Mouse (Mus musculus): ENCODE results near the gene Itprip. TPM values are rescaled to one million over a fixed set of nuclear protein-coding genes. Genes with fewer than 3 reads are reported as not detected.

Gene Itprip
- total RNA-seq, 2 experiments from 2014 or later: 7.2 to 19.0 TPM

DNA sequence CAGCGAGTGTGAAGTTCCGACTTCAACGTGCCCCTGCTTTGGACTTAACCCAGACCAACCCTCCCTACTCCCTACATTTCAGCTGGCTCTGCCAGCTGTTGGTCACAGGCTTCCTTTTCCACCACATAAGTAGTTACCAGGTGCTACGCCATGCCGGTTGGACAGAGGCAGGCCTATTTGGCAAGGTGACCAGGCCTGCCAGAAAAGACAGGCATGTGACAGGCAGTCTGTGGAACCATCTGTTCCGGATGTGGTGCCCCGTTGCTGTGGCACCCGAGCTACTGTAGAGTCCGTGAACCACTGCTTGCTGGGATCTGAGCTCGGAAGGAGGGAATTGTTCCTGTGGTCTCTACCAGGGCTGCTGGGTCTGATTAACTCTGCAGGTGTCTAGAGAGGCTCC is 31.7 kb downstream of the Itprip start:
- no peak for ATAC-seq (replicated peaks; ENCODE audit: low FRiP score, poor library complexity, severe bottlenecking)

DNA sequence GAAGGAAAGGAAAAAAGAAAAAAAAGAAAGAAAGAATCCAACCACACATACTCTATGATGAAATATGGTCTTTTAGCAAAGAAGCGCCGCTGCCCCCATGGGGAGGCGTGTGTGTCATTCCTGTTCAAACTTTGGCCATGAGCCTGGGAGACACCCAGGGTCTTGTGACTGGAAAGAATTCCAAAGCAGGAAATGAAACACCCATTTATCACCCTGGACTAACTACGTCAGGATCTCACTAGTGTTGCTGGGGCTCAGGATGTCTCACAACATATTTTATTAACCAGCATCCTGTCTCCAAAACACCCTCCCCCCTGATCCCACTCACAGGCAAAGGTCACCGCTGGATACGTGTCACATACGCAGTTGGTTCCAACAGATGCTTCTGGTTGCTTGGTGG is 32.5 kb downstream of the Itprip start:
- no peak for ATAC-seq (replicated peaks; ENCODE audit: low FRiP score, poor library complexity, severe bottlenecking)

DNA sequence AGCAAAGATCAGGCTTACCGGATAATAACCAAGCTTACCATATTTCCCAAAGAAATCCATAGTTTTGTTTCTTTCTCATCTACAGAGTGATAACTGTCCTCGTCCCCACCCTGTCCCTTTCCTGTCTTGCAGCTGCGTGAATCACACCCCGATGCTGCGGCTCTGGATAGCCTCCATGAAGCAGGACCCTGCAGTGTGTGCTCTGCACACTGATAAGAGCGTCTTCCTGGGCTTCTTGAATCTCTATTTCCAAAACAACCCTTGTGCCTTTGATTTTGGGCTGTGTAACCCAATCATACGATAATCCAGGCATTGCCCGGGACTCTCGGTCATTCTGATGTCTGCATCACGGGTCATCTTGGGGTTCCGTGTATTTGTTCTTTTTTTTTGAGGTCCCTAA is 33.2 kb downstream of the Itprip start:
- no peak for ATAC-seq (replicated peaks; ENCODE audit: low FRiP score, poor library complexity, severe bottlenecking)

DNA sequence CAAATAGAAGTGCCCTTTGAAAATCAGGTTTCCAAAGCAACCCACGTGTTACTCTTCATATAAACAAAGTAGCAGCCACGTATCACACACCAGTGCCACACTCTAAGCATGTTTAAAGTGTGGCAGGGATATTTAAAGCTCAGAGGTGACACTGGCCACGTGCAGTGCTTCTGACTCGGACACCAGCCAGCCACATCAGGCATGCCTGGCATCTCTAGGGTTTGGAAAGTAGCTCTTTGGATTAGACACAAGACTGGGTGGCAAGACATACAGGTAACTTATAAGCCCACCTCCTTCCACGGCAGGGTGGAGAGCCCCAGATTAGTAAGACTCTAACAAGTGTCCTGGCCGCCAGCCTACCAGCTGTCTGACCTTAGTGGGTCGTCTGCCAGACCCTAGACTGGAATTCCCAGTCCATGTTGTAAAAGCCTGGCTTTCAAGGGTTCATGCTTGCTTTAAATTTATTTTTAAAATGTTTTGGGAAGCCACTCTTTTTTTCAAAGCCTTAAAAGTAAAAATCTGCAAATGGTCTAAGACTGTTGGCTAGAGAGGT is 33.8 kb downstream of the Itprip start:
- no peak for ATAC-seq (replicated peaks; ENCODE audit: low FRiP score, poor library complexity, severe bottlenecking)

DNA sequence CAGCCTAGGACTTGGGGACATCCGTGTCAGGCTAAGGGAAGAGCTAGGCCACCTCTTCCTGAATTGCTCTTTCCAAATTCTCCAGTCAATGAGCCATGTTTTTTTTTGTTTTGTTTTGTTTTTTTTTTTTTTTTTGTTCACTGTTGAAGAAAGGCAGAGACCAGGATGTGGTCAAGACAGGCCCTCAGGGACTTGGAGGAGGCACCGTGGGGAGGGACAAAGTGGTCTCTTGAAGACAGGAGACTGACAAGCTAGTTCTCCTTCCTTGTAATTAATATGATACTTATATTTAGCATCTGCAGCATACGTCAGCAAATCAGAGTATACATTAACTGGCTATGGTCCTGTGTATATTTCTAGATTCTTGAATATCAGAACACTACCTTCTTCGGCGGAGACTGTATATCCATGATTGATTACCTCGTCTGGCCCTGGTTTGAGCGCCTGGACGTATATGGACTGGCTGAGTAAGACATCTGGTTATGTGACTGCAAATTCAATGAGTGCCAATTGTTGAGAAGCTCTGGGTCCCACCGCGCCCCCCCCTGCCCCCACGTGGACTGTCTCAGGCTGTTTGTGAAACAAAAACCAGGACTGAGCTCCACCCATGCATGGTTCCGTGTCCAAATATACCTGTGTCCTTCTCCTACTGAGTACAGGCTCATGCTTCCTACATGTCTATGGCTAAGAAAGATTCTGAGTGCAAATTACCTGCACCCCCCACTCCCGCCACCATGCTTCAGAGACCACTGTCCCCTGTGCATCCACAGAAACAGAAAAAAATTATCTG is 34.6 kb downstream of the Itprip start:
- no peak for ATAC-seq (replicated peaks; ENCODE audit: low FRiP score, poor library complexity, severe bottlenecking)

DNA sequence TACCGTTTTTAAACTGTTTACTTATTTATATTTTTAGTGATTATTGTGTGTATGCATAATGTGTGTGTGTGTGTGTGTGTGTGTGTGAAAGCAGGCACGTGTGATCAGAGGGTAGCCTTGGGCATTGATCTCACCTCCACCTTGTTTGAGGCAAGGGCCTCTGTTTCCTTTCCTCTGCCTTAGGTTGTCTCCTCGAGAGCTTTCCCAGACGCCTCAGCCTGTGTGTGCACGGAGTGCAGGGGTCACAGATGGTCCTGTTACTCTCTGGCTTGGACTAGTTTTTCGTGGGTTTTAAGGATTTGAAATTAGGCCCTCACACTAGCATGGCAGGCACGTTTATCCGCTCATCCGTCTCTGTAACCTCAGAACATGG is 36.2 kb downstream of the Itprip start:
- peak; percentile 29; the same call in 1 of the 2 replicates for ATAC-seq (replicated peaks; ENCODE audit: low FRiP score, poor library complexity, severe bottlenecking)

DNA sequence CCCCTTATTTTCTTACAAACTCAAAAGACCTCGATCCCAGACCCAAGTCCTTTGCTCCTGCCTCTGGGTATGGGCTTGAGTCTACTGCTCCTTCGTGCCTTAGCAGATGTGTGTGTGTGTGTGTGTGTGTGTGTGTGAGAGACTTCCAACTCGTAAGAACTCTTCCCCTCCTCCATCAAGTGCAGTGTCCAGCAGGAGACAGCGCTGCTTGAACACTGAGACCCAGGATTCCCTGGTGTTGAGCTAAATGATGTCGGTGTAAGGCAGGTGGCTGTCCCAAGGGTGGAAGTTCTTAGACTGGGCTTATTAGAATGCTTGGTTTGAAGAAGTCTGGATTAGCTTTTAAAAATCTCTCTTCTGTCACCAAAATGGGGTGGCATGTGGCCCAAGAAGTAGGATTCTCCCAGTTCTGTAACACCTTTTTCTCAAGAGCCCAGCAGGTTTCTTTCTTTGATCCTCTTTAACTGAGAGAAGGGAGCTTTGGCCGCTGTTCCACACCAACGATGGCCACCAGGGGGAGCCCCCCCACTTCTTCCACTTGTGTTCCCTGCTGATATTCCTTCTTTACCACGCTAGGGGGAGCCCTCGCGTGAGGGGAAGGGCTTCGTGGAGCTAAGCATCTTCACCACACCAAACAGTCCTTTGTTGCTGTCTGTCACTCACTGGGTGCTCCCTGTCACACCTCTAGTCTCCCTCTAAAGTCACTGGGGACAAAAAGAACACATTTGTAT is 36.8 kb downstream of the Itprip start:
- ATAC-seq (replicated peaks; ENCODE audit: low FRiP score, poor library complexity, severe bottlenecking): peak; percentile 94

- ATAC-seq (replicated peaks; ENCODE audit: low FRiP score, poor library complexity, severe bottlenecking): no peak
Measured at GRCm38 (mm10) chr19:47881538-47881937, 37.6 kb downstream of the Itprip start.

GRCm38 (mm10) chr19:47876252-47876651 is 42.8 kb downstream of the Itprip start:
- ATAC-seq (replicated peaks; ENCODE audit: low FRiP score, poor library complexity, severe bottlenecking): no peak

GRCm38 (mm10) chr19:47871515-47871914 is 47.6 kb downstream of the Itprip start:
- ATAC-seq (replicated peaks; ENCODE audit: low FRiP score, poor library complexity, severe bottlenecking): no peak

DNA sequence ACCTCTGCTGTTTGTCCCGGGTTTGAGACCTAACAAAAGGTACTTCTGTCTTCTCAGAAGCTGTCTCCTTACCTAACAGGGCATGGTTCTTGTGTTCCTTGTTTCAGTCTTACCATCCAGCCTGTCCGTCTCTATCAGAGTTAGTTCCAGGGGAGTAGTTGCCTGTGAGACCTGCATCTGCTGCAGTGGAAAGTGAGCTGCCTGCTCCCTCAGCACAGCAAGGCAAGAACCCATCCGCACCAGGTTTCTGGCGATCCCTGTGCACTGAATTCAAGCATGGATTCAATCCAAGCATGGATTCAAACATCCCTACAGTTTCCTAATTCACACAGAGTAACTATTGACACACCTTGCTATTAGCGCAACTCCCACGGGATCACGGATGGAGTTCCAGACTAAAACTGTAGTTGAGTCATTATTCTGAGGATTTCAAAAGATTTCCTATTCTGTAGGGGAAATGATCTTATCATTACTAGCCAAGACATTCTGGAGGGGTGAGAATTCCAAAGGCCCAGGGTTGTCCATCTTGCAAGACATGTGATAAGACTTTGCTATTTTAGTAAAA is 48.9 kb downstream of the Itprip start:
- ATAC-seq (replicated peaks; ENCODE audit: low FRiP score, poor library complexity, severe bottlenecking): no peak

DNA sequence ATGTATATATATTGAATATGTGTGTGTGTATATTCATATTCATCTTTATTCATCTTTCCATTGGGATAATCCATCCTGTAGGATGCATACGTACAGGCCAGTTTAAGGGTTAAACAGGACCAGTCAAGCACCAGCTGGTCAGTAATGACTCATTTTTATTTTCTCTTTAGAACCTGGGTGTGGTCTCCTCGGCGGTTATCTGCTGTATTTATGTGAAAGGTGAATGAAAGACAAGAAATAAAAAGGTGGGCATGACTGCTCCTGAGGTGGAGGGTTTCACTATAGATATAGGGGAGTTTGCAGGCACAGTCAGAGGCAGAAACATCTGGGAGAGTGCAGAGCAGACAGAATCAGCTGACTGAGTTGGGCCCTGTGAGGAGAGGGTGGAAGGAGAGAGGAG is 49.6 kb downstream of the Itprip start:
- no peak for ATAC-seq (replicated peaks; ENCODE audit: low FRiP score, poor library complexity, severe bottlenecking)

DNA sequence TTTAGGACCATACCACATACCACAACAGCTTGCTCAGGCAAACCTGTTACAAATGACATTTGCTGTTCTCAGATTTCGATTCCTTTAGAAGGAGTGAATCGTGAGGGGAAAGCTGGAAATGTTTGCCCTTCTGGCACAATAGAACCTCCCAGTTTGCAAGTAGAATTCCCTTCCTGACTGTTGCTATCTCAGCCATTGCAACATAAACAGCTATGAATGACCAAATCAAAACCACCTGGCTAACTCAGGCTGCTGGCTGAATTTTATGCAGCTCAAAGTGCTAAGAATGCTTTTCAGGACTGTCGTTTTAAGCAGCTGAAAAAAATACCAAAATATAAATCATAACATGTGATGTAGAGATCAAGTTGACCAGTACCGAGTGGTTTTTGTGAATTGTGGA is 50.1 kb downstream of the Itprip start:
- no peak for ATAC-seq (replicated peaks; ENCODE audit: low FRiP score, poor library complexity, severe bottlenecking)

DNA sequence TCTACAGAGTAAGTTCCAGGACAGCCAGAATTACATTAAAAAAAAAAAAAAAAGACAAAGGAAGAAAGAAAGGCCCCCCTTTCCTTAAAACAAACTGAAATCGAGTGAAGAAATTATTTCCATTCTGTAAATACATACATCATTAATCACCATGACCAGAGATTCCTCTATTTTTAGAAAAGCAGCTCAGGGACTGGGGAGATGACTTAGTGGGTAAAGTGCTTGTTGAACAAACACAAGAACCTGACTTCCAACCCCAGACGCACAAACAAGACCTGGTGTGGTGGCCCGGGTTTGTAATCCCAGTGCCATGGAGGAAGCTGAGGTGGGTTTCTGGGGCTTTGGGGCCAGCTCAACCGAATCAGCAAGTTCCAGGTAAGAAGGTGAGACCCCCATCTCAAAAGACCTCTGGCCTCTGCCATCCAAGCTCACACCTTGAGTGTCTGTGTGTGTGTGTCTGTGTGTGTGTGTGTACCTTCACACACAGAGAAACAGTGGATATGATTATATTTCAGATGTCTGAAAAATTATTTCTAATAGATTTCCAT is 51.4 kb downstream of the Itprip start:
- ATAC-seq (replicated peaks; ENCODE audit: low FRiP score, poor library complexity, severe bottlenecking): no peak

DNA sequence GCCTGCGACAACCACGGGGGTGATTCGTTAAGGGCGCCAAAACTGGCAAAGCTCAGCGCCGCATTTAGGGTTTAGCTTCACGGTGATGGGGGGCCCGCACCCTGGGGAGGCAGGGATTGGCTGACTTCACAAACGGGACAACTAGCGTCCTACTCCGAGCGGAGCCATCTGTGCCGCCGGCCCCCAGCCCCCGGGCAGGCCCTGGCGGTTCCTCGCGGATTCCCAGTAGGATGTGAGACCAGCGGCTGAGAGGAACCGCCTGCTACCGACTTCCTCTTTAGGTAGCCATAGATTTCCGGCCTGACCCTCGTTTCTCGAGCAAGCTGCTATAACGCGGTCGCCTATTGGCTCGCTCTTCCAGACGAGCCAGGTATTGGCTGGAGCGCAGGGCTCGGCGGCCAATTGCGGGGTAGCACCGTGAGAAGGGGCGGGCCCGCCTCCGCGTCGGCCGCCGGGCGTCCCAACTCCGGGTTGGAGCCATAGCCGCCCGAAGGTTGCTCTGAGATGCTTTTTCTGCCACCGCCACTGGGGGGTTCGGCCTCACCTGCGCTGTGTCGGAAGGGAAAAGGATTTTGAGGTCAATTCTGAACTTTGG is 53.6 kb downstream of the Itprip start, which contains the start of gene Gsto2:
Gene Gsto2 (plus strand): TSS at position 182 of the 595 bp plus-strand sequence.
- ATAC-seq (replicated peaks; ENCODE audit: low FRiP score, poor library complexity, severe bottlenecking): peak; percentile 100

DNA sequence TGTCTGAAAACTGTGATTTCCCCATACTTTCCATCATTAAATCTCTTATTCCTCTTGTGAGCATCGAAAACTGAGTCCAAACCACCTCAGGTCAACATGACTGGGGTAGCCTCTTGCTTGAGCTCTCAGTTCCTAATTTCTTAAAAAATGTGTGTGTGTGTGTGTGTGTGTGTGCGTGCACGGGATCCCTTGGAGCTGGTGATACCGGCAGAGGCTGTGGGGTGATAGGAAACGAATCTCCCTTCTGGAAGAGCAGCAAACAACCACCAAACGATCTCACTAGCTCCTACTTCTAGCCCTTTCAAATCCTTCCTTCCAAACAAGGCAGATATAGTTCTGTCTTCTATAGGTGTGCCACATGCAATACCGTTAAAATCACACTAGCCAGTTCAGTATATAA is 54.4 kb downstream of the Itprip start:
- ATAC-seq (replicated peaks; ENCODE audit: low FRiP score, poor library complexity, severe bottlenecking): no peak

GRCm38 (mm10) chr19:47864051-47864450 is 55.0 kb downstream of the Itprip start:
- ATAC-seq (replicated peaks; ENCODE audit: low FRiP score, poor library complexity, severe bottlenecking): no peak

DNA sequence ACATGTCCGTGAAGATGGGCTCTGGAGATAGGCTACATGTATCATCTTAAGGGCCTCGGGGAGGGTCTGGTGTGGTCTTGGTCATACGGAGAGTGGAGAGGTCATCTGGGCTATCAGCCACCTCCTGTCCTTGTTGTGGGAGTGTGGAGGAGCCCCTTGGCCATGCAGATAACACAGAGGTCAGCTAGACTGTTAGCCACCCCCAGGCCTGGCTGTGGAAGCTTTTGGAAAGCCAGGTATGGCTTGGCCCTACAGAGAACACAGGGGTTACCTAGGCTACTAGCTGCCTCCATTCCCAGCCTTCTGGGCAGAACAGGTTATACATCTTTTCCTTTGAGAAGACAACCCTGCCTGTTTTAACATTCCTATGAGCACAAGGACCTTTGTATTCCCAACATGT is 56.5 kb downstream of the Itprip start:
- no peak for ATAC-seq (replicated peaks; ENCODE audit: low FRiP score, poor library complexity, severe bottlenecking)

- ATAC-seq (replicated peaks; ENCODE audit: low FRiP score, poor library complexity, severe bottlenecking): no peak
Measured at GRCm38 (mm10) chr19:47859180-47859579, 59.9 kb downstream of the Itprip start.
